Mouse (Mus musculus) liver, postnatal 0 days (tissue): Measurements from ENCODE around the gene Prss16. TPM values are rescaled to one million over a fixed set of nuclear protein-coding genes. Genes with fewer than 3 reads are reported as not detected.

Experiments used
- ATAC-seq: fragments of 200-750 bp; cut with Nextera tagmentation; 2 replicates; pipeline ENCODE4 v1.8.0; 2017; ENCODE audit warnings: mild to moderate bottlenecking, moderate library complexity
- DNase-seq: peaks from one replicate; pipeline ENCODE4 v3.0.0-alpha.2; 2016
- H3K27ac ChIP-seq: fragments of 300-500 bp; sonication (generic); 2 replicates; pipeline ENCODE4 v1.5.1; 2014; ENCODE audit warnings: antibody characterized with exemption, moderate library complexity, mild to moderate bottlenecking, low read depth
- H3K27me3 ChIP-seq: fragments of 300-500 bp; sonication (generic); 2 replicates; pipeline ENCODE4 v1.6.1; 2014; ENCODE audit warnings: low read length, control low read depth, mixed read lengths; ENCODE audit not compliant: insufficient read depth
- H3K36me3 ChIP-seq: fragments of 300-500 bp; sonication (generic); replicated peaks from 2 replicates; pipeline ENCODE4 v1.6.1; 2014; ENCODE audit warnings: mild to moderate bottlenecking, control low read depth, low read length, moderate library complexity, mixed read lengths; ENCODE audit not compliant: insufficient read depth
- H3K4me1 ChIP-seq: fragments of 300-500 bp; sonication (generic); 2 replicates; pipeline ENCODE4 v1.6.1; 2014; ENCODE audit warnings: antibody characterized with exemption, mild to moderate bottlenecking, control low read depth; ENCODE audit not compliant: insufficient read depth
- H3K4me2 ChIP-seq: fragments of 300-500 bp; sonication (generic); 2 replicates; pipeline ENCODE4 v1.6.1; 2014; ENCODE audit warnings: low read depth, mild to moderate bottlenecking, low read length, moderate library complexity, mixed read lengths
- H3K4me3 ChIP-seq: fragments of 300-500 bp; sonication (generic); 2 replicates; pipeline ENCODE4 v1.5.1; 2014; ENCODE audit warnings: low read depth, low read length
- H3K9ac ChIP-seq: fragments of 300-500 bp; sonication (generic); replicated peaks from 2 replicates; pipeline ENCODE4 v1.6.1; 2014; ENCODE audit warnings: mild to moderate bottlenecking, moderate library complexity
- H3K9me3 ChIP-seq: fragments of 300-500 bp; sonication (generic); 2 replicates; pipeline ENCODE4 v1.6.1; 2016; ENCODE audit warnings: mild to moderate bottlenecking, control low read depth, low read length, mixed read lengths
- CTCF ChIP-seq: sonication (generic); IDR thresholded peaks from 2 replicates; pipeline ENCODE4 v1.5.1; 2016; ENCODE audit warnings: antibody characterized with exemption, low read depth
- EP300 ChIP-seq: IDR thresholded peaks from 2 replicates; pipeline ENCODE4 v1.6.1; 2016; ENCODE audit warnings: antibody characterized with exemption, low read depth, mild to moderate bottlenecking
- WGBS: fragments of 180-500 bp; shearing (Covaris S2); extraction: QIAGEN DNeasy Blood & Tissue Kit; methylation state at CpG from one replicate; pipeline ENCODE4 v1.1.7; 2014; ENCODE audit not compliant: insufficient replicate concordance; 5-methylcytosine and 5-hydroxymethylcytosine counted together
- polyA plus RNA-seq: library from polyadenylated mRNA; unstranded; fragments of >200 nt; fragmentation: Nextera tagmentation; extraction: Ambion mirVana; gene quantifications from 2 replicates; pipeline ENCODE4 v1.2.1, GENCODE M21; 2015

Prss16 gene
- 0.92 and 1.1 TPM in 2 replicates for polyA plus RNA-seq

DNA sequence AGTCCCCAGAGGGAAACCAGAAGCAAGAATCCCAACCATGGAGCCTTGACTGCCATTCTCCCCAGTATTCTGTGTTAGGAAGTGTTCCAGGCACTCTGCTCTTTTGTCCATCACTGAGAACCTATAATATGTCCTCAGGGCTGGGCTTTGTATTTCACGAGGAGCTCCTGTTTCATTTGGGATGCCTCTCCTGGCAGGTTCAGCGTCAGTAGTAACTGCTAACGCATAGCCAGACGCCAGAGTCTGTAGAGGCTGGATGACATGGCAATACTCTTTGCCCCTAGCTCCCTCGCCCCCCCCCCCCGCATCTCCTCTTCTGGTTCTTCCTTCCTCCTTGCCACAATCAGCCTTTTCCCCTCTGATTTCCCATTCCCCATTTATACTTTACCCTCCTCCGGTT lies at the start of gene Prss16:
Gene Prss16 (minus strand): TSS at position 101 of the 400 bp plus-strand sequence.
- no peak for ATAC-seq
- TF ChIP-seq EP300, result no peak
- TF ChIP-seq CTCF, result no peak

GRCm38 (mm10) chr13:22053754-22054153 lies 44.2 kb upstream of the Prss16 start:
- DNase-seq (no peak), ATAC-seq (no peak)
- no peaks in the 10 kb centered on the region for H3K27me3 ChIP-seq
- no peaks in the 10 kb centered on the region for H3K9me3 ChIP-seq
- H3K9ac ChIP-seq, result no peak overlapping the region
- peaks cover 16% of the 10 kb centered on the region for H3K4me1 ChIP-seq
- TF ChIP-seq CTCF (no peak), EP300 (no peak)
- no peak overlapping the region for H3K4me2 ChIP-seq
- no peak overlapping the region for H3K4me3 ChIP-seq
- H3K27ac ChIP-seq, result no peak overlapping the region
- H3K36me3 ChIP-seq, result no peaks in the 10 kb centered on the region
- WGBS, result 84% methylated on average over 1 of the region's 1 CpGs

More for the DNA sequence above, at the start of gene Prss16:
- DNase-seq, result no peak
- Histone ChIP-seq H3K4me3 (no peak within 1 kb of the TSS), H3K36me3 (no peaks in the 10 kb centered on the region), H3K4me1 (peaks cover 29% of the 10 kb centered on the region), H3K27me3 (peaks cover 78% of the 10 kb centered on the region), H3K9ac (no peak within 1 kb of the TSS), H3K9me3 (no peaks in the 10 kb centered on the region), H3K4me2 (no peak within 1 kb of the TSS), H3K27ac (no peak within 1 kb of the TSS)
- 23% methylated on average over 6 of the region's 7 CpGs for WGBS

DNA sequence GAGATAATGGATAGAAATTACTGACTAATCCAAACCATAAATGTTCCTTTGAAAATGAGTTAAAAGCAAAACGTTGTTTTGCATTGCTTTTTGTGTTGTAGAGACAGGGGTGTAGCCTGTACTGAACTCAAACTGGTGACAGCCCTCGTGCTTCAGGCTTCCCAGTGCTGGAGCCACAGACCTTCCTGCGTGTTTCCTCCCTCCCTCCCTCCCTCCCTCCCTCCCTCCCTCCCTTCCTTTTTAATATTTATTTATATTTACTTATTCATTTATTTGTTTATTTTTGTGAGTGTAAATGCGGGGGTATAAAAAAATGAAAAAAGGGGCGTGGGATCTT lies 41.9 kb upstream of the Prss16 start:
- H3K4me1 ChIP-seq, result peaks cover 16% of the 10 kb centered on the region
- 12% methylated on average over 5 of the region's 5 CpGs for WGBS
- H3K4me2 ChIP-seq, result peak overlapping the region; percentile 88
- no peak for DNase-seq
- H3K36me3 ChIP-seq, result no peaks in the 10 kb centered on the region
- H3K4me3 ChIP-seq, result peak overlapping the region; percentile 49
- no peaks in the 10 kb centered on the region for H3K27me3 ChIP-seq
- no peak for TF ChIP-seq CTCF
- H3K9me3 ChIP-seq, result no peaks in the 10 kb centered on the region
- no peak for ATAC-seq
- H3K9ac ChIP-seq, result peak overlapping the region; percentile 60
- no peak overlapping the region for H3K27ac ChIP-seq

- Histone ChIP-seq H3K36me3 (no peaks in the 10 kb centered on the region), H3K4me1 (peaks cover 14% of the 10 kb centered on the region), H3K27ac (peak overlapping the region; percentile 67), H3K4me3 (peak overlapping the region; percentile 49), H3K27me3 (no peaks in the 10 kb centered on the region), H3K9ac (peak overlapping the region; percentile 60), H3K4me2 (peak overlapping the region; percentile 88), H3K9me3 (no peaks in the 10 kb centered on the region)
- peak; percentile 91 for TF ChIP-seq CTCF
- no peak for TF ChIP-seq EP300
- WGBS, result under 1% methylated on average over 52 of the region's 52 CpGs
- ATAC-seq (peak; percentile 92), DNase-seq (peak; percentile 97)
These were observed 41.3 kb upstream of the Prss16 start for GRCm38 (mm10) chr13:22050591-22051522.

GRCm38 (mm10) chr13:22049737-22050440 lies 40.3 kb upstream of the Prss16 start:
- ATAC-seq, result no peak
- under 1% methylated on average over 14 of the region's 14 CpGs for WGBS
- DNase-seq, result peak; percentile 57
- H3K36me3 ChIP-seq, result no peaks in the 10 kb centered on the region
- H3K4me1 ChIP-seq, result peaks cover 7% of the 10 kb centered on the region
- peak overlapping the region; percentile 88 for H3K4me2 ChIP-seq
- H3K9ac ChIP-seq, result peak overlapping the region; percentile 43
- TF ChIP-seq EP300 (no peak), CTCF (no peak)
- H3K4me3 ChIP-seq, result peak overlapping the region; percentile 49
- no peaks in the 10 kb centered on the region for H3K27me3 ChIP-seq
- H3K9me3 ChIP-seq, result no peaks in the 10 kb centered on the region
- H3K27ac ChIP-seq, result peak overlapping the region; percentile 46

DNA sequence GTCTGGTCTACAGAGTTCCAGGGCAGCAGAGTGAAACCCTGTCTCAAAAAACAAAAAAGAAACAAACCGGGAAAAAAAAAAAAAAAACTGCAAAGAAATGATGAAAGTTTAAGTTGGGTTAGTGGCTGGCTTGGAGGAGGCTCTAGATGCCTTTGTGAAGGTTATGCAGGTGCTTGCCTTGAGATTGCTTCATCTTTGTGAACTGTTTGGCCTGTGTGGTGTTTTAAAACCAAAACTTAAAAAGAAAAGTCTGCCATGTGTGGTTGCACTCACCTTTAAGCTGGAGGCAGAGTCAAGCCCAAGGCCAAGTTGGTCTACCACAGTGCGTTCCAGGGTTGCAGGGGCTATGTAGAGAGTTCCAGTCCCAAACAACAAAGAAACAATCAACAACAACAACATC lies 39.5 kb upstream of the Prss16 start:
- H3K36me3 ChIP-seq, result no peaks in the 10 kb centered on the region
- H3K4me1 ChIP-seq, result peaks cover 7% of the 10 kb centered on the region
- WGBS, result 83% methylated on average over 2 of the region's 2 CpGs
- H3K4me3 ChIP-seq, result no peak overlapping the region
- H3K4me2 ChIP-seq, result no peak overlapping the region
- DNase-seq (no peak), ATAC-seq (no peak)
- H3K9ac ChIP-seq, result no peak overlapping the region
- H3K9me3 ChIP-seq, result no peaks in the 10 kb centered on the region
- TF ChIP-seq EP300 (no peak), CTCF (no peak)
- no peaks in the 10 kb centered on the region for H3K27me3 ChIP-seq
- H3K27ac ChIP-seq, result no peak overlapping the region
